Mouse (Mus musculus) myocyte (in vitro differentiated cells): ENCODE results near the gene Phb. TPM values are rescaled to one million over a fixed set of nuclear protein-coding genes. Genes with fewer than 3 reads are reported as not detected.
A peak's percentile ranks its signal among the peaks of the same experiment; 100 is the strongest.

Experiments used
- H3K27me3 ChIP-seq: one replicate; pipeline ENCODE4 v1.6.1; 2011; ENCODE audit not compliant: control insufficient read depth, insufficient read depth, insufficient read length
- H3K36me3 ChIP-seq: one replicate; pipeline ENCODE4 v1.6.1; 2011; ENCODE audit not compliant: control insufficient read depth, insufficient read depth
- H3K4me2 ChIP-seq: one replicate; pipeline ENCODE4 v1.6.1; 2011; ENCODE audit warnings: low read depth, control low read depth
- H3K4me3 ChIP-seq: one replicate; pipeline ENCODE4 v1.5.1; 2011; ENCODE audit warnings: mild to moderate bottlenecking, control low read depth, moderate library complexity
- H3K79me2 ChIP-seq: one replicate; pipeline ENCODE4 v1.6.1; 2011; ENCODE audit not compliant: control insufficient read depth, insufficient read depth
- H3ac ChIP-seq: one replicate; pipeline ENCODE4 v1.6.1; 2011; ENCODE audit not compliant: control insufficient read depth, insufficient read length
- CEBPB ChIP-seq: IDR thresholded peaks from 2 replicates; pipeline ENCODE4 v1.6.1; 2011; ENCODE audit warnings: mild to moderate bottlenecking, moderate library complexity; ENCODE audit not compliant: poor library complexity, insufficient read depth, severe bottlenecking
- E2F4 ChIP-seq: IDR thresholded peaks from one replicate; pipeline ENCODE4 v1.6.1; 2011; ENCODE audit warnings: mild to moderate bottlenecking, control low read depth, moderate library complexity; ENCODE audit not compliant: insufficient read depth
- MAX ChIP-seq: IDR thresholded peaks from one replicate; pipeline ENCODE4 v1.6.1; 2011; ENCODE audit warnings: low read depth, mild to moderate bottlenecking, control low read depth
- MYOD1 ChIP-seq, 3 experiments: IDR thresholded peaks; one replicate each; pipeline ENCODE4 v1.6.1; 2011; ENCODE audit warnings: control low read depth in 2 of 3, low read depth in 2 of 3, mild to moderate bottlenecking in 2 of 3, moderate library complexity in 1 of 3; ENCODE audit not compliant: insufficient read length in 2 of 3, control insufficient read depth in 1 of 3
- MYOG ChIP-seq, 3 experiments: IDR thresholded peaks; one replicate each; pipeline ENCODE4 v1.6.1; 2011; ENCODE audit warnings: control low read depth in 2 of 3, low read depth in 2 of 3, mild to moderate bottlenecking in 2 of 3; ENCODE audit not compliant: insufficient read length in 2 of 3, control insufficient read depth in 1 of 3, insufficient read depth in 1 of 3
- POLR2A ChIP-seq: IDR thresholded peaks from one replicate; pipeline ENCODE4 v1.6.1; 2011; ENCODE audit warnings: low read depth, mild to moderate bottlenecking, control low read depth, moderate library complexity; ENCODE audit not compliant: insufficient read length
- POLR2AphosphoS2 ChIP-seq: IDR thresholded peaks from one replicate; pipeline ENCODE4 v1.6.1; 2011; ENCODE audit warnings: low read depth, control low read depth; ENCODE audit not compliant: insufficient read length
- REST ChIP-seq: IDR thresholded peaks from one replicate; pipeline ENCODE4 v1.6.1; 2011; ENCODE audit warnings: mild to moderate bottlenecking, control low read depth, moderate library complexity; ENCODE audit not compliant: insufficient read depth, insufficient read length
- SRF ChIP-seq: IDR thresholded peaks from one replicate; pipeline ENCODE4 v1.6.1; 2011; ENCODE audit warnings: low read depth; ENCODE audit not compliant: control insufficient read depth, insufficient read length
- TCF12 ChIP-seq: IDR thresholded peaks from one replicate; pipeline ENCODE4 v1.6.1; 2011; ENCODE audit warnings: mild to moderate bottlenecking, control low read depth; ENCODE audit not compliant: poor library complexity, insufficient read depth, severe bottlenecking
- TCF3 ChIP-seq: IDR thresholded peaks from one replicate; pipeline ENCODE4 v1.6.1; 2011; ENCODE audit warnings: low read depth, control low read depth; ENCODE audit not compliant: insufficient read length
- USF1 ChIP-seq: IDR thresholded peaks from one replicate; pipeline ENCODE4 v1.6.1; 2011; ENCODE audit warnings: low read depth, mild to moderate bottlenecking, control low read depth, moderate library complexity
- polyA plus RNA-seq: library from polyadenylated mRNA; unstranded; fragments of >200 nt; fragmentation: generic; extraction: Trizol; gene quantifications from one replicate; pipeline ENCODE4 v1.2.1, GENCODE M21; 2012; ENCODE audit warnings: missing spikeins

The Phb gene
- polyA plus RNA-seq, 1 experiment, result 343 TPM

GRCm38 (mm10) chr11:95686031-95686430 lies 19.3 kb downstream of the Phb start:
- Histone ChIP-seq H3K36me3 (no peaks in the 10 kb centered on the region), H3K79me2 (no peaks in the 10 kb centered on the region), H3K27me3 (no peaks in the 10 kb centered on the region), H3K4me3 (no peak overlapping the region), H3ac (no peak overlapping the region), H3K4me2 (no peak overlapping the region)
- TF ChIP-seq E2F4, result no peak
- no peak for TF ChIP-seq MYOG (IDR thresholded peaks at IDR 0.05; ENCODE audit: control insufficient read depth in 1 of 3, insufficient read depth in 1 of 3, insufficient read length in 2 of 3, low read depth in 2 of 3)
- no peak for TF ChIP-seq POLR2A
- no peak for TF ChIP-seq USF1
- no peak for TF ChIP-seq CEBPB
- no peak for TF ChIP-seq TCF3
- no peak for TF ChIP-seq MYOD1 (IDR thresholded peaks at IDR 0.05; ENCODE audit: control insufficient read depth in 1 of 3, insufficient read length in 2 of 3, low read depth in 2 of 3)
- no peak for TF ChIP-seq POLR2AphosphoS2
- no peak for TF ChIP-seq MAX
- TF ChIP-seq TCF12, result no peak

DNA sequence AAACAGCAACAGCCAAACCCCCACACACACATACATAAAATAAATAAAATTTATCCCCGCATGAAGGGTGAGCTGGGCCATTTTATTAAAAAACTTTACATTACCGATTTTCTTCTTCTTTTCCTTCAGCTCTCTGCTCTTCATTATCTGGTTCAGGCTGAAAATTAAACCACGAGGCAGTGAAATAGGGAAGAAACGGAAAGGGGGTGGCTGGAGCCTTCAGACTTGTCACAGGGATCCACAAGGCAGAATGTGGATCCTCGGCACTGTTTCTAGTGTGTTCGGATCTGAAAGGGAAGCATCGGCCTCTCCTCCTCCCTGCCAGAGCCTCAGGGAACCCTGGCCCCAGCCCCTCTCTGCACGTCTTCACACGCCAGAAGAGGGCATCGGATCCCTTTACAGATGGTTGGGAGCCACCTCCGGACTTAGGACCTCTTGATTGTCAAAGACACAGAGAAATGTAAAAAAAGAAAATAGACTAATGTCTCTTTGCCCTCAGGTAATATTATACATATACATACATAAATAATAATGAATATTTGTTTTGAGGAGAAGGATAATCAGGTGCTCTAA lies 20.4 kb downstream of the Phb start:
- Histone ChIP-seq H3K36me3 (no peaks in the 10 kb centered on the region), H3K4me2 (no peak overlapping the region), H3K4me3 (no peak overlapping the region), H3K27me3 (no peaks in the 10 kb centered on the region), H3ac (no peak overlapping the region), H3K79me2 (no peaks in the 10 kb centered on the region)
- TF ChIP-seq CEBPB, result no peak

- H3ac ChIP-seq, result no peak overlapping the region
- H3K36me3 ChIP-seq, result no peaks in the 10 kb centered on the region
- TF ChIP-seq MYOG (IDR thresholded peaks at IDR 0.05; ENCODE audit: control insufficient read depth in 1 of 3, insufficient read depth in 1 of 3, insufficient read length in 2 of 3, low read depth in 2 of 3) (no peak), CEBPB (no peak), USF1 (no peak), POLR2A (no peak), MYOD1 (IDR thresholded peaks at IDR 0.05; ENCODE audit: control insufficient read depth in 1 of 3, insufficient read length in 2 of 3, low read depth in 2 of 3) (no peak), POLR2AphosphoS2 (no peak), TCF3 (no peak), REST (no peak), E2F4 (no peak), MAX (no peak), TCF12 (no peak), SRF (no peak)
- H3K79me2 ChIP-seq, result no peaks in the 10 kb centered on the region
- H3K4me2 ChIP-seq, result no peak overlapping the region
- H3K27me3 ChIP-seq, result no peaks in the 10 kb centered on the region
- H3K4me3 ChIP-seq, result no peak overlapping the region
Measured at GRCm38 (mm10) chr11:95688515-95688914, 21.8 kb downstream of the Phb start.

DNA sequence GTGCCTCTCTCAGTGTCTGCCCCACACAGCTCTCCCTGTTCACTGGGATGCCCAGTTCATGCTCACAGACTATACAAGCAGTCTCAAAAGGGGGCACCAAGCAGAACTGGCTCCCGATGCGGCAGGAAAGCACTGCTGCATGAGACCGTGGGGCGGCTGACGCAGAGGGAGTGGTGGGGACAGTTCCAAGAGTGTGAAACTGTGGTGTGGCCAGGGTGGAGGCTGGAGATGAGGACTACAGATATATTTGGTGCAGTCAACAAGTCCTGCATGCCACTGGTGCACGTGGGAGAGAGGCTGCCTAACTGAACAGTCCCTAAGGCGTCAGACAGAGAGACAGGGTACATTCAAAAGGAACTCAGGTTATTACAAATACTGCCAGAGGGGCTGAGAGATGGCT lies 22.2 kb downstream of the Phb start:
- no peak for TF ChIP-seq POLR2AphosphoS2
- no peak for TF ChIP-seq E2F4
- no peak for TF ChIP-seq SRF
- no peak for TF ChIP-seq TCF3
- TF ChIP-seq MYOD1 (IDR thresholded peaks at IDR 0.05; ENCODE audit: control insufficient read depth in 1 of 3, insufficient read length in 2 of 3, low read depth in 2 of 3), result no peak
- no peak for TF ChIP-seq REST
- no peak for TF ChIP-seq CEBPB
- no peak for TF ChIP-seq POLR2A
- TF ChIP-seq MAX, result no peak
- no peak for TF ChIP-seq USF1
- no peak for TF ChIP-seq MYOG (IDR thresholded peaks at IDR 0.05; ENCODE audit: control insufficient read depth in 1 of 3, insufficient read depth in 1 of 3, insufficient read length in 2 of 3, low read depth in 2 of 3)
- no peak for TF ChIP-seq TCF12
- Histone ChIP-seq H3K4me2 (peak overlapping the region; percentile 9), H3K27me3 (no peaks in the 10 kb centered on the region), H3K36me3 (no peaks in the 10 kb centered on the region), H3K4me3 (no peak overlapping the region), H3K79me2 (no peaks in the 10 kb centered on the region), H3ac (no peak overlapping the region)

- Histone ChIP-seq H3ac (no peak overlapping the region), H3K4me3 (no peak overlapping the region), H3K4me2 (peak overlapping the region; percentile 9), H3K27me3 (no peaks in the 10 kb centered on the region), H3K36me3 (no peaks in the 10 kb centered on the region), H3K79me2 (no peaks in the 10 kb centered on the region)
- TF ChIP-seq TCF12, result no peak
- no peak for TF ChIP-seq USF1
- no peak for TF ChIP-seq REST
Measured at GRCm38 (mm10) chr11:95689544-95689943, 22.8 kb downstream of the Phb start.
